Mouse (Mus musculus): Measurements from ENCODE around the gene Emc9. TPM values are rescaled to one million over a fixed set of nuclear protein-coding genes. Genes with fewer than 3 reads are reported as not detected.

The Emc9 gene
- polyA plus RNA-seq, 1 experiment from 2014 or later = 9.5 TPM

Other genes with a start within 250 kb of the Emc9 start
- gene Dhrs4, start 106.5 kb downstream of the Emc9 start, polyA plus RNA-seq (2015; fragmentation: Nextera tagmentation; extraction: Ambion mirVana) = 147 and 157 TPM in 2 replicates
- gene Carmil3, start 94.7 kb downstream of the Emc9 start, polyA plus RNA-seq (2015; fragmentation: Nextera tagmentation; extraction: Ambion mirVana) = 2.5 and 3.0 TPM in 2 replicates
- 0.21 and 0.46 TPM in 2 replicates for gene Cpne6, start 74.9 kb downstream of the Emc9 start, polyA plus RNA-seq (2015; fragmentation: Nextera tagmentation; extraction: Ambion mirVana)
- gene Nrl, start 60.3 kb downstream of the Emc9 start, polyA plus RNA-seq (2015; fragmentation: Nextera tagmentation; extraction: Ambion mirVana) = not detected in 2 replicates
- gene Pck2, start 45.0 kb downstream of the Emc9 start, polyA plus RNA-seq (2015; fragmentation: Nextera tagmentation; extraction: Ambion mirVana) = 64.2 and 66.0 TPM in 2 replicates
- gene Dcaf11, start 25.3 kb downstream of the Emc9 start, polyA plus RNA-seq (2015; fragmentation: Nextera tagmentation; extraction: Ambion mirVana) = 117 TPM in 2 replicates
- 1.2 and 1.6 TPM in 2 replicates for gene A730061H03Rik, start 24.9 kb downstream of the Emc9 start, polyA plus RNA-seq (2015; fragmentation: Nextera tagmentation; extraction: Ambion mirVana)
- gene Fitm1, start 9.7 kb downstream of the Emc9 start, polyA plus RNA-seq (2015; fragmentation: Nextera tagmentation; extraction: Ambion mirVana) = 4.5 and 4.6 TPM in 2 replicates
- 156 and 168 TPM in 2 replicates for gene Psme1, start 7.2 kb downstream of the Emc9 start, polyA plus RNA-seq (2015; fragmentation: Nextera tagmentation; extraction: Ambion mirVana)
- gene Psme2, start 5.8 kb upstream of the Emc9 start, polyA plus RNA-seq (2015; fragmentation: Nextera tagmentation; extraction: Ambion mirVana) = 207 and 226 TPM in 2 replicates
- 21.3 and 26.2 TPM in 2 replicates for gene Rnf31, start 6.4 kb upstream of the Emc9 start, polyA plus RNA-seq (2015; fragmentation: Nextera tagmentation; extraction: Ambion mirVana)
- 16.8 and 17.7 TPM in 2 replicates for gene Irf9, start 18.3 kb upstream of the Emc9 start, polyA plus RNA-seq (2015; fragmentation: Nextera tagmentation; extraction: Ambion mirVana)
- gene Rec8, start 32.7 kb upstream of the Emc9 start, polyA plus RNA-seq (2015; fragmentation: Nextera tagmentation; extraction: Ambion mirVana) = 23.0 and 24.2 TPM in 2 replicates
- 120 and 130 TPM in 2 replicates for gene Ipo4, start 50.7 kb upstream of the Emc9 start, polyA plus RNA-seq (2015; fragmentation: Nextera tagmentation; extraction: Ambion mirVana)
- 1.5 and 1.6 TPM in 2 replicates for gene Gm49378, start 52.6 kb upstream of the Emc9 start, polyA plus RNA-seq (2015; fragmentation: Nextera tagmentation; extraction: Ambion mirVana)
- 137 and 139 TPM in 2 replicates for gene Tm9sf1, start 58.5 kb upstream of the Emc9 start, polyA plus RNA-seq (2015; fragmentation: Nextera tagmentation; extraction: Ambion mirVana)
- 1.1 and 1.3 TPM in 2 replicates for gene Tssk4, start 64.9 kb upstream of the Emc9 start, polyA plus RNA-seq (2015; fragmentation: Nextera tagmentation; extraction: Ambion mirVana)
- gene Mdp1, start 75.2 kb upstream of the Emc9 start, polyA plus RNA-seq (2015; fragmentation: Nextera tagmentation; extraction: Ambion mirVana) = 59.8 and 61.0 TPM in 2 replicates
- gene Gmpr2, start 86.6 kb upstream of the Emc9 start, polyA plus RNA-seq (2015; fragmentation: Nextera tagmentation; extraction: Ambion mirVana) = 74.1 and 74.2 TPM in 2 replicates
- gene Nedd8, start 86.8 kb upstream of the Emc9 start, polyA plus RNA-seq (2015; fragmentation: Nextera tagmentation; extraction: Ambion mirVana) = 514 and 521 TPM in 2 replicates
- 43.9 and 44.5 TPM in 2 replicates for gene Tinf2, start 96.5 kb upstream of the Emc9 start, polyA plus RNA-seq (2015; fragmentation: Nextera tagmentation; extraction: Ambion mirVana)
- 2.9 and 3.0 TPM in 2 replicates for gene Tgm1, start 128.6 kb upstream of the Emc9 start, polyA plus RNA-seq (2015; fragmentation: Nextera tagmentation; extraction: Ambion mirVana)
- 43.3 and 46.2 TPM in 2 replicates for gene Rabggta, start 137.0 kb upstream of the Emc9 start, polyA plus RNA-seq (2015; fragmentation: Nextera tagmentation; extraction: Ambion mirVana)
- 112 and 119 TPM in 2 replicates for gene Dhrs1, start 160.4 kb upstream of the Emc9 start, polyA plus RNA-seq (2015; fragmentation: Nextera tagmentation; extraction: Ambion mirVana)
- 40.6 and 41.9 TPM in 2 replicates for gene Nop9, start 160.4 kb upstream of the Emc9 start, polyA plus RNA-seq (2015; fragmentation: Nextera tagmentation; extraction: Ambion mirVana)
- gene Cideb, start 173.2 kb upstream of the Emc9 start, polyA plus RNA-seq (2015; fragmentation: Nextera tagmentation; extraction: Ambion mirVana) = 21.1 and 21.3 TPM in 2 replicates
- 0.41 and 0.45 TPM in 2 replicates for gene Ltb4r2, start 176.1 kb upstream of the Emc9 start, polyA plus RNA-seq (2015; fragmentation: Nextera tagmentation; extraction: Ambion mirVana)
- 0.54 and 0.92 TPM in 2 replicates for gene Ltb4r1, start 180.7 kb upstream of the Emc9 start, polyA plus RNA-seq (2015; fragmentation: Nextera tagmentation; extraction: Ambion mirVana)
- gene Adcy4, start 198.8 kb upstream of the Emc9 start, polyA plus RNA-seq (2015; fragmentation: Nextera tagmentation; extraction: Ambion mirVana) = 16.7 and 19.7 TPM in 2 replicates
- 39.3 and 43.4 TPM in 2 replicates for gene Ripk3, start 203.6 kb upstream of the Emc9 start, polyA plus RNA-seq (2015; fragmentation: Nextera tagmentation; extraction: Ambion mirVana)
- gene Nfatc4, start 237.8 kb upstream of the Emc9 start, polyA plus RNA-seq (2015; fragmentation: Nextera tagmentation; extraction: Ambion mirVana) = 38.2 and 38.7 TPM in 2 replicates